Mouse (Mus musculus) CD4-positive, CD25-positive, alpha-beta regulatory T cell, adult 4 months (primary cell): ENCODE measurements around the gene Mfap5. TPM values are rescaled to one million over a fixed set of nuclear protein-coding genes. Genes with fewer than 3 reads are reported as not detected.
"Not testable (repeated sequence)": the region's sequence is repeated elsewhere in the genome, so short reads cannot be mapped to it uniquely, and the experiment has no call there.

Experiments used
- ATAC-seq: one replicate; pipeline ENCODE4 v1.8.0; 2017
- polyA plus RNA-seq, 2 experiments: library from polyadenylated mRNA; unstranded; fragments of 100-300 nt; shearing (Covaris generic); gene quantifications; one replicate each; pipeline ENCODE4 v1.2.1; 2017

Gene Mfap5
- polyA plus RNA-seq, 2 experiments from 2014 or later, result not detected

- ATAC-seq, result no peak
Observed at GRCm38 (mm10) chr6:122514312-122514711, 8.7 kb downstream of the Mfap5 start.

GRCm38 (mm10) chr6:122515762-122516161 is 10.1 kb downstream of the Mfap5 start:
- ATAC-seq, result not testable (repeated sequence)

GRCm38 (mm10) chr6:122517668-122518067 is 12.0 kb downstream of the Mfap5 start:
- no peak for ATAC-seq

GRCm38 (mm10) chr6:122519384-122519783 is 13.7 kb downstream of the Mfap5 start:
- no peak for ATAC-seq

GRCm38 (mm10) chr6:122522595-122522994 is 16.9 kb downstream of the Mfap5 start:
- ATAC-seq, result no peak

GRCm38 (mm10) chr6:122523289-122523688 is 17.6 kb downstream of the Mfap5 start:
- ATAC-seq, result no peak

- peak; percentile 92 for ATAC-seq
Observed at GRCm38 (mm10) chr6:122527596-122527995, 22.0 kb downstream of the Mfap5 start.

GRCm38 (mm10) chr6:122528136-122528535 is 22.5 kb downstream of the Mfap5 start:
- no peak for ATAC-seq

- ATAC-seq, result no peak
Observed at GRCm38 (mm10) chr6:122531466-122532174, 26.0 kb downstream of the Mfap5 start.

- peak; percentile 89 for ATAC-seq
Observed at GRCm38 (mm10) chr6:122532883-122533302, 27.2 kb downstream of the Mfap5 start.

- ATAC-seq, result no peak
Observed at GRCm38 (mm10) chr6:122534032-122534431, 28.4 kb downstream of the Mfap5 start.

GRCm38 (mm10) chr6:122539564-122539963 is 33.9 kb downstream of the Mfap5 start:
- ATAC-seq, result no peak

- not testable (repeated sequence) for ATAC-seq
Observed at GRCm38 (mm10) chr6:122542459-122542858, 36.8 kb downstream of the Mfap5 start.

- ATAC-seq, result no peak
Observed at GRCm38 (mm10) chr6:122543574-122543973, 37.9 kb downstream of the Mfap5 start.

- ATAC-seq, result no peak
Observed at GRCm38 (mm10) chr6:122544672-122545071, 39.0 kb downstream of the Mfap5 start.

GRCm38 (mm10) chr6:122545289-122545882 is 39.7 kb downstream of the Mfap5 start:
- ATAC-seq, result no peak

GRCm38 (mm10) chr6:122545948-122546347 is 40.3 kb downstream of the Mfap5 start:
- no peak for ATAC-seq

GRCm38 (mm10) chr6:122553606-122554005 is 48.0 kb downstream of the Mfap5 start, which contains the start of gene Aicda:
Gene Aicda, plus strand, starts transcription at chr6:122553801.
- no peak for ATAC-seq

- ATAC-seq, result no peak
Observed at GRCm38 (mm10) chr6:122554102-122554501, 48.5 kb downstream of the Mfap5 start.

- ATAC-seq, result no peak
Observed at GRCm38 (mm10) chr6:122555266-122555665, 49.6 kb downstream of the Mfap5 start.

- peak; percentile 80 for ATAC-seq
Observed at GRCm38 (mm10) chr6:122556959-122557561, 51.4 kb downstream of the Mfap5 start.

- ATAC-seq, result peak; percentile 76
Observed at GRCm38 (mm10) chr6:122560427-122560826, 54.8 kb downstream of the Mfap5 start.

GRCm38 (mm10) chr6:122561005-122561404 is 55.4 kb downstream of the Mfap5 start:
- ATAC-seq, result no peak

GRCm38 (mm10) chr6:122562463-122562862 is 56.8 kb downstream of the Mfap5 start:
- ATAC-seq, result peak; percentile 70
